Mouse (Mus musculus): ENCODE data around the gene Ly9.

Ly9 gene

GRCm38 (mm10) chr1:171584584-171584983 is 22.6 kb downstream of the Ly9 start:
- DNase-seq (ENCODE audit: extremely low spot score), result no peak

- no peak for DNase-seq (ENCODE audit: extremely low spot score)
These were observed 30.0 kb downstream of the Ly9 start for GRCm38 (mm10) chr1:171577168-171577567.

GRCm38 (mm10) chr1:171568436-171568835 is 38.8 kb downstream of the Ly9 start:
- DNase-seq (ENCODE audit: extremely low spot score), result no peak

GRCm38 (mm10) chr1:171566777-171567176 is 40.4 kb downstream of the Ly9 start:
- DNase-seq (ENCODE audit: extremely low spot score), result peak; percentile 55

GRCm38 (mm10) chr1:171565888-171566287 is 41.3 kb downstream of the Ly9 start:
- DNase-seq (ENCODE audit: extremely low spot score), result no peak

GRCm38 (mm10) chr1:171564247-171564646 is 43.0 kb downstream of the Ly9 start:
- DNase-seq (ENCODE audit: extremely low spot score), result peak; percentile 36

- no peak for DNase-seq (ENCODE audit: extremely low spot score)
These were observed 44.2 kb downstream of the Ly9 start for GRCm38 (mm10) chr1:171563042-171563441.

- DNase-seq (ENCODE audit: extremely low spot score), result no peak
These were observed 45.5 kb downstream of the Ly9 start for GRCm38 (mm10) chr1:171561639-171562225.

GRCm38 (mm10) chr1:171561200-171561599 is 46.0 kb downstream of the Ly9 start:
- no peak for DNase-seq (ENCODE audit: extremely low spot score)

GRCm38 (mm10) chr1:171560262-171560661 is 46.9 kb downstream of the Ly9 start:
- DNase-seq (ENCODE audit: extremely low spot score), result no peak

GRCm38 (mm10) chr1:171558898-171559297 is 48.3 kb downstream of the Ly9 start, which contains the start of gene Cd244a:
TSS of gene Cd244a (plus strand) at chr1:171559193.
- DNase-seq (ENCODE audit: extremely low spot score), result no peak

GRCm38 (mm10) chr1:171558407-171558806 is 48.8 kb downstream of the Ly9 start:
- DNase-seq (ENCODE audit: extremely low spot score), result no peak

GRCm38 (mm10) chr1:171556366-171556765 is 50.8 kb downstream of the Ly9 start:
- no peak for DNase-seq (ENCODE audit: extremely low spot score)

GRCm38 (mm10) chr1:171553359-171554341 is 53.6 kb downstream of the Ly9 start:
- DNase-seq (ENCODE audit: extremely low spot score), result peak; percentile 2

- no peak for DNase-seq (ENCODE audit: extremely low spot score)
These were observed 55.0 kb downstream of the Ly9 start for GRCm38 (mm10) chr1:171552230-171552629.

- DNase-seq (ENCODE audit: extremely low spot score), result no peak
These were observed 55.9 kb downstream of the Ly9 start for GRCm38 (mm10) chr1:171551326-171551725.

- no peak for DNase-seq (ENCODE audit: extremely low spot score)
These were observed 66.5 kb downstream of the Ly9 start for GRCm38 (mm10) chr1:171540694-171541093.

Measured in embryo, embryonic 9.5 days (tissue).